Mouse (Mus musculus) stomach, embryonic 16.5 days (tissue): ENCODE results near the gene Ppp1r9b. TPM values are rescaled to one million over a fixed set of nuclear protein-coding genes. Genes with fewer than 3 reads are reported as not detected.

Experiments used
- ATAC-seq: fragments of 200-750 bp; cut with Nextera tagmentation; 2 replicates; pipeline ENCODE4 v1.8.0; 2017; ENCODE audit warnings: moderate number of reproducible peaks, moderate TSS enrichment; ENCODE audit not compliant: insufficient read depth, low FRiP score
- H3K27ac ChIP-seq: fragments of 300-500 bp; sonication (generic); 2 replicates; pipeline ENCODE4 v1.5.1; 2014; ENCODE audit warnings: low read length
- H3K27me3 ChIP-seq: fragments of 300-500 bp; sonication (generic); 2 replicates; pipeline ENCODE4 v1.6.1; 2014; ENCODE audit warnings: low read length, control low read depth, mixed read lengths; ENCODE audit not compliant: control insufficient read depth, insufficient read depth
- H3K36me3 ChIP-seq: fragments of 300-500 bp; sonication (generic); 2 replicates; pipeline ENCODE4 v1.6.1; 2014; ENCODE audit warnings: low read length; ENCODE audit not compliant: control insufficient read depth, insufficient read depth
- H3K4me1 ChIP-seq: fragments of 300-500 bp; sonication (generic); 2 replicates; pipeline ENCODE4 v1.6.1; 2014; ENCODE audit warnings: low read length, control low read depth, mixed read lengths; ENCODE audit not compliant: control insufficient read depth, insufficient read depth
- H3K4me2 ChIP-seq: fragments of 300-500 bp; sonication (generic); 2 replicates; pipeline ENCODE4 v1.6.1; 2014; ENCODE audit warnings: low read depth, low read length, mixed read lengths
- H3K4me3 ChIP-seq: fragments of 300-500 bp; sonication (generic); replicated peaks from 2 replicates; pipeline ENCODE4 v1.5.1; 2014; ENCODE audit warnings: mild to moderate bottlenecking, low read length
- H3K9ac ChIP-seq: fragments of 300-500 bp; sonication (generic); 2 replicates; pipeline ENCODE4 v1.6.1; 2014; ENCODE audit warnings: low read length
- H3K9me3 ChIP-seq: fragments of 300-500 bp; sonication (generic); replicated peaks from 2 replicates; pipeline ENCODE4 v1.6.1; 2016; ENCODE audit warnings: low read length, control low read depth; ENCODE audit not compliant: control insufficient read depth
- WGBS: fragments of 180-500 bp; shearing (Covaris S2); extraction: QIAGEN DNeasy Blood & Tissue Kit; methylation state at CpG from one replicate; pipeline ENCODE4 v1.1.7; 2014; 5-methylcytosine and 5-hydroxymethylcytosine counted together
- polyA plus RNA-seq: library from polyadenylated mRNA; unstranded; fragments of >200 nt; fragmentation: Nextera tagmentation; extraction: Ambion mirVana; gene quantifications from 2 replicates; pipeline ENCODE4 v1.2.1, GENCODE M21; 2015

The Ppp1r9b gene
- polyA plus RNA-seq, 1 experiment from 2014 or later = 8.0 TPM

- Histone ChIP-seq H3K4me2 (no peak overlapping the region), H3K27me3 (no peaks in the 10 kb centered on the region; the same call in 1 of the 2 replicates), H3K4me1 (no peaks in the 10 kb centered on the region), H3K4me3 (no peak overlapping the region), H3K27ac (no peak overlapping the region), H3K36me3 (no peaks in the 10 kb centered on the region), H3K9ac (no peak overlapping the region), H3K9me3 (no peaks in the 10 kb centered on the region)
- no peak for ATAC-seq
- WGBS = 67% methylated on average over 16 of the region's 16 CpGs
Observed at GRCm38 (mm10) chr11:94971895-94972615, 18.8 kb upstream of the Ppp1r9b start.

- Histone ChIP-seq H3K27ac (no peak overlapping the region), H3K4me1 (no peaks in the 10 kb centered on the region), H3K9ac (no peak overlapping the region), H3K27me3 (no peaks in the 10 kb centered on the region; the same call in 1 of the 2 replicates), H3K9me3 (no peaks in the 10 kb centered on the region), H3K4me2 (no peak overlapping the region), H3K4me3 (no peak overlapping the region), H3K36me3 (no peaks in the 10 kb centered on the region)
- 62% methylated on average over 5 of the region's 5 CpGs for WGBS
- ATAC-seq = no peak
Observed at GRCm38 (mm10) chr11:94972887-94973286, 17.9 kb upstream of the Ppp1r9b start.

GRCm38 (mm10) chr11:94973313-94973712 is 17.5 kb upstream of the Ppp1r9b start:
- Histone ChIP-seq H3K27ac (no peak overlapping the region), H3K27me3 (no peaks in the 10 kb centered on the region; the same call in 1 of the 2 replicates), H3K36me3 (no peaks in the 10 kb centered on the region), H3K9ac (no peak overlapping the region), H3K4me2 (no peak overlapping the region), H3K4me3 (no peak overlapping the region), H3K9me3 (no peaks in the 10 kb centered on the region), H3K4me1 (no peaks in the 10 kb centered on the region)
- WGBS = 59% methylated on average over 4 of the region's 4 CpGs
- no peak for ATAC-seq

- no peaks in the 10 kb centered on the region for H3K9me3 ChIP-seq
- no peaks in the 10 kb centered on the region; the same call in 1 of the 2 replicates for H3K27me3 ChIP-seq
- ATAC-seq = no peak
- H3K36me3 ChIP-seq = no peaks in the 10 kb centered on the region
- no peak overlapping the region for H3K27ac ChIP-seq
- H3K9ac ChIP-seq = no peak overlapping the region
- H3K4me1 ChIP-seq = peaks cover 7% of the 10 kb centered on the region; the same call in 1 of the 2 replicates
- H3K4me3 ChIP-seq = no peak overlapping the region
- WGBS = 70% methylated on average over 2 of the region's 2 CpGs
- H3K4me2 ChIP-seq = no peak overlapping the region
Observed at GRCm38 (mm10) chr11:94974951-94975350, 15.9 kb upstream of the Ppp1r9b start.

- Histone ChIP-seq H3K36me3 (no peaks in the 10 kb centered on the region), H3K4me1 (peaks cover 7% of the 10 kb centered on the region; the same call in 1 of the 2 replicates), H3K9ac (no peak within 1 kb of the TSS), H3K4me3 (no peak within 1 kb of the TSS), H3K9me3 (no peaks in the 10 kb centered on the region), H3K27me3 (no peaks in the 10 kb centered on the region; the same call in 1 of the 2 replicates), H3K4me2 (no peak within 1 kb of the TSS), H3K27ac (no peak within 1 kb of the TSS)
- WGBS = 64% methylated on average over 5 of the region's 5 CpGs
- ATAC-seq = no peak
Observed at GRCm38 (mm10) chr11:94976199-94976598, 14.6 kb upstream of the Ppp1r9b start, which contains the start of gene Sgca. TSS of gene Sgca (minus strand) at chr11:94976327.

GRCm38 (mm10) chr11:94978178-94978915 is 12.5 kb upstream of the Ppp1r9b start:
- H3K27ac ChIP-seq = no peak overlapping the region
- ATAC-seq = no peak; the same call in 1 of the 2 replicates
- no peaks in the 10 kb centered on the region for H3K27me3 ChIP-seq
- H3K4me1 ChIP-seq = peaks cover 7% of the 10 kb centered on the region; the same call in 1 of the 2 replicates
- peak overlapping the region; percentile 26 for H3K4me3 ChIP-seq
- no peaks in the 10 kb centered on the region for H3K36me3 ChIP-seq
- peak overlapping the region; percentile 37; the same call in 1 of the 2 replicates for H3K9ac ChIP-seq
- 42% methylated on average over 9 of the region's 9 CpGs for WGBS
- no peaks in the 10 kb centered on the region for H3K9me3 ChIP-seq
- H3K4me2 ChIP-seq = peak overlapping the region; percentile 54

GRCm38 (mm10) chr11:94978947-94979346 is 11.9 kb upstream of the Ppp1r9b start:
- H3K4me3 ChIP-seq = peak overlapping the region; percentile 32
- peak; percentile 95 for ATAC-seq
- no peaks in the 10 kb centered on the region for H3K9me3 ChIP-seq
- under 1% methylated on average over 20 of the region's 20 CpGs for WGBS
- H3K27me3 ChIP-seq = no peaks in the 10 kb centered on the region
- no peaks in the 10 kb centered on the region for H3K36me3 ChIP-seq
- H3K4me1 ChIP-seq = peaks cover 7% of the 10 kb centered on the region; the same call in 1 of the 2 replicates
- peak overlapping the region; percentile 54 for H3K4me2 ChIP-seq
- H3K9ac ChIP-seq = peak overlapping the region; percentile 52; the same call in 1 of the 2 replicates
- H3K27ac ChIP-seq = no peak overlapping the region; the same call in 1 of the 2 replicates

- Histone ChIP-seq H3K27ac (no peak overlapping the region; the same call in 1 of the 2 replicates), H3K4me3 (peak overlapping the region; percentile 32; the same call in 1 of the 2 replicates), H3K9ac (peak overlapping the region; percentile 52; the same call in 1 of the 2 replicates), H3K27me3 (no peaks in the 10 kb centered on the region), H3K4me2 (peak overlapping the region; percentile 54), H3K9me3 (no peaks in the 10 kb centered on the region), H3K4me1 (peaks cover 7% of the 10 kb centered on the region; the same call in 1 of the 2 replicates), H3K36me3 (no peaks in the 10 kb centered on the region)
- ATAC-seq = no peak
- 73% methylated on average over 11 of the region's 11 CpGs for WGBS
Observed at GRCm38 (mm10) chr11:94979462-94980179, 11.2 kb upstream of the Ppp1r9b start.
